Mouse (Mus musculus) ES-CJ7 (cell line): ENCODE data around the gene Hpcal1.
"Not testable (repeated sequence)": the region's sequence is repeated elsewhere in the genome, so short reads cannot be mapped to it uniquely, and the experiment has no call there.

Experiments
- DNase-seq: peaks from one replicate; pipeline ENCODE4 v3.0.0; 2011; ENCODE audit warnings: low read depth, low spot score

Hpcal1 gene

DNA sequence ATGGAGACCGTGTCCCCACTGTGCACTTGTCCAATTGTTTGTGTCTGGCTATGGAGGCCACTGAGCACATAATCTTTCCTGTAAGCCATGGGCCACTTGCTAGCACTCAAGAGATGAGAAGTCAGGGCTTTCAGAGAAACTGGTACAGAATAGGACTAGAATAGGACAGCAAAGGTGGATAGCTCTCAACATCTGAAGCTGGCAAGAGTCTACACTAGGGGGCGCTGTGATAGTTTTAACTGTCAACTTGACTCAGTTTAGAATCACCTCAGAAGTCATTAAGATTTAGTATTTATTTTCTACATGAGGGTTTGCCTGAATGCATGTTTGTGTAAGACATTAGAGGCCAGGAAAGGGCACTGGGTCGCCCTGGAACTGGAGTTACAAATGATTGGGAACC lies 98.8 kb downstream of the Hpcal1 start:
- no peak for DNase-seq

DNA sequence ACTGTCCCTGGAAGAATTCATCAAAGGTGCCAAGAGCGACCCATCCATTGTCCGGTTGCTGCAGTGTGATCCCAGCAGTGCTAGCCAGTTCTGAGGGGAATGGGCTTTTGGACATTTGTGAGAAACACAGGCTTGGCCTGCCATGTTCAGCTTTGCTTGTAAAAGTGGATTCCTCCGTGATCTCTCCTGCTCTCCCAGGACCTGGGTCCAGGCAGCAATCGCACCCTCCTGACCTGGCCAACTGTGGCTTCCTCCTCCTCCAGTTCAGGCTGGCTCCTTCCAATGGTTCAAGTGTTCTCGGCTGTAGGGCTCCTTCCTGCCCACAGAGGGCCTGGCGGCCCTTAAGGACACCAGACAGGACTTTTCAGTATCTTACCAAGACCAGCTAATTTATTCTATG lies 100.5 kb downstream of the Hpcal1 start:
- DNase-seq, result no peak

DNA sequence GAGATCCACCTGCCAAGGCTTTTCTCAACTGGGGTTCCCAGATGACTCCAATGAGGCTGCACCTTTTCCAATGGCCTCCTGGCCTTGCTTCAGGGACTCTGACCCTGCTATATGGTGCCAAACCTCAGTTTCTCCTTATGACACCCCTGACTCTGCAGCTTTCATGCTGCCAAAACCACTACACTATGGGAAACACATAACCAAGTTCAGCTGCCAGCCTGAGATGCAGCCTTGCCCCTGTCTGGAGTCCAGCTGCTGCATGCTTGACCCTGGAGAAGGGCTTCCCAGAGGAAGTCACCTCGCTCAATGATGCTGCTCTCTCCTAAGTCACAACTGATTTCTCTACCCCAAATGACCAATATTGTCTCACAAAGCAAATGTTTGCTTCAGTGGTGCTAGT lies 102.1 kb downstream of the Hpcal1 start:
- no peak for DNase-seq

DNA sequence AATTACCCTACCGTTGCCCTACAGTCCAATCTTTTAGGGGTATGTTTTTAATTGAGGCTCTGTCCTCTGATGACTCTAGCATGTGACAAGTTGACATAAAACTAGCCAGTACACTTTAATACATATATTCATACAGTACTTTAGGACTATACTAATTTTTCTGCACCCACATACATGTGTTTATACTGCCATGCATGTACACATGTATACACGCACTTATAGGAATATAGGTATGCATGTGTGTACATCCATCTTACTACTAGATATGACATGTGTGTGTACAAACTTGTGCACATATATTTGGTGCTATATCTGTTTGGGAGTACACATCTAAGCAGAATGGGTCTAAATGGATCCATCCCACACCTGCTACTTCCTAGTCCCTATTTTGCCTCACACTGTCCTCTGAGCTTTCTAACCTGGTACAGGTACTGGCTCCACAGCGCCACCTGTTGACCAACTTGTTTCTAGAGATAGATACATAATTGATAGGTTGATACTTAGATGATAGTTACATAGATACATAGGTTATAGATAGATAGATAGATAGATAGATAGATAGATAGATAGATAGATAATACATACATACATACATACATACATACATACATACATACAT lies 105.1 kb downstream of the Hpcal1 start:
- DNase-seq, result peak; percentile 24

DNA sequence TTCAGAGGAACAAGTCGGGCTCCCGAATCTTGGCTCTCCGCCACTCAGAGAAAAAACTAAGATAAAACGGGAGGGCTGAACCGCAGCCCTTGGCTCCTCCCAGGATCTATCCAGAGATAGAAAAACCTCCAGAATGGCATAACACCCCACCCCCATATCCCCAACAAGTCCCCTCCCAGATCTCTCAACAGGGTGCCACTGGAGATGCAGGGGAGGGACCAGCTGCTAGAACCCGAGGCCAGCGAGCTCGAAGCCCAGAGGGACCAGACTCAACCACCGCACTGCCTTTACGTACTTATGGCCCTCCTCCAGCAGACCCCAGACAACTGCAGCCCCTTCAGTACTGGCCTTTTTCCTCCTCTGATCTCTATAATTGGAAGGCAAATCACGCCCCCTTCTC lies 107.6 kb downstream of the Hpcal1 start:
- DNase-seq, result not testable (repeated sequence)

DNA sequence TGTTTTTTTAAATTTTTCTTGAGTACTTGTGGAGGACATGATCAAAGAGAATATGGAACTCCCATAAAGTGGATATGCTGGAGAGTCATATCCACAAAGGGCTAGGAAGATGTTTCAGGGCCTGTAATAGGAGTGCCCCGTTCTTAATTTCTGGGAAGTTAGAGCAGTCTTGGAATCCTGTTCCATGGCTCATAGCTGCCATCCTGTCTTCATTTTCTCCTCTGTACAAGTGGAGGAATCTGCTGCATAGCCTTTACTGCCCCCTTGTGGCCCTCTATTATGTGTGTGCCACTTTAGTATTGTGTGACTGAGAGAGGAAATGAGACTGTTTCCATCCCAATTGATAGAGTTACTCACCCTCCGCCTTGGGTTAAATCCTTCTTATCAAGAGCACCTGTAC lies 117.9 kb downstream of the Hpcal1 start:
- peak; percentile 73 for DNase-seq

DNA sequence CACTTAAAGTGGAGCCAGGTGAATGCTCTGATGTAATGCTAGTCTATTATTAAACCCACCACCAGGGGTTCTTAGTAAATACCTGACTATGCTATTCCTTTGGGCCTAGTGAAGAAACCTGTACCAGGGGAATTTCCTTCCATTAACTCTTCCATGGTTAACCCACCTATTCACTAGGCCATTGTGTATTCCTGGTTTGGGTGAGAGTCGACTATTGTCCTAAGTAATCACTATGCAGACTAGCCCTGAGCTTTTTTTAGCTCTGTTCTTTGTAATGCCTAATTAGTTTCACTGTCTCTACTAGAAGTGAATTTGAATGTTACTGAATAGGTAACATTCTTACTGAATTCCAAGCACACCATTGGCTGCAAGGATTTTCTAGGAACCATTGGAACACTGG lies 144.6 kb downstream of the Hpcal1 start:
- peak; percentile 83 for DNase-seq
